Mouse (Mus musculus) embryonic fibroblast, embryonic 13.5 days (primary cell): ENCODE results near the gene Repin1.

Source experiments
- CTCF ChIP-seq: IDR thresholded peaks from 2 replicates; pipeline ENCODE4 v1.5.1; 2011; ENCODE audit warnings: mild to moderate bottlenecking, control low read depth, low read length, moderate library complexity, borderline replicate concordance; ENCODE audit not compliant: insufficient read depth
- POLR2A ChIP-seq: IDR thresholded peaks from 2 replicates; pipeline ENCODE4 v1.6.1; 2011; ENCODE audit warnings: low read depth, mild to moderate bottlenecking, control low read depth, low read length, moderate library complexity

GRCm38 (mm10) chr6:48578736-48579135 is 14.9 kb upstream of the Repin1 start:
- TF ChIP-seq CTCF, result no peak
- no peak for TF ChIP-seq POLR2A
